Mouse (Mus musculus) layer of hippocampus, adult 11-12 months (tissue): Measurements from ENCODE around the gene Hecw1.
"Not testable (repeated sequence)": the region's sequence is repeated elsewhere in the genome, so short reads cannot be mapped to it uniquely, and the experiment has no call there.

ENCODE experiments used
- DNase-seq: peaks from one replicate; pipeline ENCODE4 v3.0.0; 2022; ENCODE audit warnings: low spot score

The Hecw1 gene

GRCm38 (mm10) chr13:14365546-14365945 is 157.5 kb downstream of the Hecw1 start:
- DNase-seq, result peak; percentile 54

- no peak for DNase-seq
Observed at GRCm38 (mm10) chr13:14327252-14327651, 195.8 kb downstream of the Hecw1 start.

GRCm38 (mm10) chr13:14306617-14307016 is 216.4 kb downstream of the Hecw1 start:
- no peak for DNase-seq

- DNase-seq, result no peak
Observed at GRCm38 (mm10) chr13:14304103-14304502, 218.9 kb downstream of the Hecw1 start.

GRCm38 (mm10) chr13:14302921-14303320 is 220.1 kb downstream of the Hecw1 start:
- no peak for DNase-seq

- DNase-seq, result no peak
Observed at GRCm38 (mm10) chr13:14290016-14290415, 233.0 kb downstream of the Hecw1 start.

- DNase-seq, result no peak
Observed at GRCm38 (mm10) chr13:14271476-14271875, 251.6 kb downstream of the Hecw1 start.

GRCm38 (mm10) chr13:14260939-14261338 is 262.1 kb downstream of the Hecw1 start:
- DNase-seq, result not testable (repeated sequence)

- DNase-seq, result no peak
Observed at GRCm38 (mm10) chr13:14245946-14246345, 277.1 kb downstream of the Hecw1 start.

- DNase-seq, result no peak
Observed at GRCm38 (mm10) chr13:14179669-14180068, 343.4 kb downstream of the Hecw1 start.

GRCm38 (mm10) chr13:14177989-14178388 is 345.0 kb downstream of the Hecw1 start:
- no peak for DNase-seq
